Mouse (Mus musculus): ENCODE data around the gene Proser1. TPM values are rescaled to one million over a fixed set of nuclear protein-coding genes. Genes with fewer than 3 reads are reported as not detected.

The Proser1 gene
- polyA plus RNA-seq, 1 experiment from 2014 or later, result 13.5 TPM

GRCm38 (mm10) chr3:53474179-53474578, 10.7 kb downstream of the Proser1 start:
- H3K27ac ChIP-seq (ENCODE audit: low read depth, low read length), result no peak overlapping the region
- H3K9ac ChIP-seq (ENCODE audit: low read depth, low read length), result no peak overlapping the region
- H3K4me2 ChIP-seq (ENCODE audit: low read length), result no peak overlapping the region
- peaks cover 48% of the 10 kb centered on the region for H3K36me3 ChIP-seq (ENCODE audit: control insufficient read depth, insufficient read depth, low read length)
- H3K4me3 ChIP-seq (ENCODE audit: low read length), result no peak overlapping the region
- no peaks in the 10 kb centered on the region for H3K27me3 ChIP-seq (replicated peaks; ENCODE audit: control insufficient read depth, insufficient read depth, low read length)
- no peak for ATAC-seq
- H3K9me3 ChIP-seq (ENCODE audit: control insufficient read depth, low read length), result no peaks in the 10 kb centered on the region
- no peaks in the 10 kb centered on the region; the same call in 1 of the 2 replicates for H3K4me1 ChIP-seq (ENCODE audit: control insufficient read depth, insufficient read depth, low read depth, low read length)
- 64% methylated on average over 4 of the region's 4 CpGs for WGBS

DNA sequence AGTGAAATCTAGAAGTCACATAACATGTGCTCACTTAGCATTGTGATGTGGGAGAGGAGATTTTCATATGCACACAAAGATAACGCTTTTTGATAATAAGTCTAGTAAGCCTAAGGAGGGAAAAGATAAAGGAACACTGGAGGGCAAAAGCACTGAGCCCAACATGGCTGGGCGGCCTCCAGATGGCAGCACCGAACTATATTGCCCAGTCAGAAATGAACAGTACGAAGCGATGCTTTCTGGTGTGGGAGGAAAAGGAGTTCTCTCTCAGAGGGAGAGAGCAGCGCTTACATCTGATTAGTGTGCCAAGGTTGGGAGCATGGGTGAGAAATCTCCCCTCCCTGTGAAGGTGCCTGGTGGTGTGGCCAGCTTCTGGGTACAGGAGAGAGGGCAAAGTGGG, 12.4 kb downstream of the Proser1 start:
- Histone ChIP-seq H3K36me3 (ENCODE audit: control insufficient read depth, insufficient read depth, low read length) (peaks cover 55% of the 10 kb centered on the region), H3K4me1 (ENCODE audit: control insufficient read depth, insufficient read depth, low read depth, low read length) (no peaks in the 10 kb centered on the region), H3K9me3 (ENCODE audit: control insufficient read depth, low read length) (no peaks in the 10 kb centered on the region), H3K4me3 (ENCODE audit: low read length) (no peak overlapping the region), H3K27me3 (replicated peaks; ENCODE audit: control insufficient read depth, insufficient read depth, low read length) (no peaks in the 10 kb centered on the region), H3K9ac (ENCODE audit: low read depth, low read length) (no peak overlapping the region), H3K4me2 (ENCODE audit: low read length) (no peak overlapping the region), H3K27ac (ENCODE audit: low read depth, low read length) (no peak overlapping the region)
- ATAC-seq, result peak; percentile 70
- 52% methylated on average over 6 of the region's 6 CpGs for WGBS

- 78% methylated on average over 17 of the region's 17 CpGs for WGBS
- ATAC-seq, result peak; percentile 61; the same call in 1 of the 2 replicates
- Histone ChIP-seq H3K36me3 (ENCODE audit: control insufficient read depth, insufficient read depth, low read length) (peaks cover 56% of the 10 kb centered on the region), H3K27ac (ENCODE audit: low read depth, low read length) (no peak overlapping the region), H3K4me2 (ENCODE audit: low read length) (no peak overlapping the region), H3K4me1 (ENCODE audit: control insufficient read depth, insufficient read depth, low read depth, low read length) (no peaks in the 10 kb centered on the region), H3K27me3 (replicated peaks; ENCODE audit: control insufficient read depth, insufficient read depth, low read length) (no peaks in the 10 kb centered on the region), H3K4me3 (ENCODE audit: low read length) (no peak overlapping the region), H3K9ac (ENCODE audit: low read depth, low read length) (no peak overlapping the region), H3K9me3 (ENCODE audit: control insufficient read depth, low read length) (no peaks in the 10 kb centered on the region)
Measured at GRCm38 (mm10) chr3:53477468-53477867, 14.0 kb downstream of the Proser1 start.

DNA sequence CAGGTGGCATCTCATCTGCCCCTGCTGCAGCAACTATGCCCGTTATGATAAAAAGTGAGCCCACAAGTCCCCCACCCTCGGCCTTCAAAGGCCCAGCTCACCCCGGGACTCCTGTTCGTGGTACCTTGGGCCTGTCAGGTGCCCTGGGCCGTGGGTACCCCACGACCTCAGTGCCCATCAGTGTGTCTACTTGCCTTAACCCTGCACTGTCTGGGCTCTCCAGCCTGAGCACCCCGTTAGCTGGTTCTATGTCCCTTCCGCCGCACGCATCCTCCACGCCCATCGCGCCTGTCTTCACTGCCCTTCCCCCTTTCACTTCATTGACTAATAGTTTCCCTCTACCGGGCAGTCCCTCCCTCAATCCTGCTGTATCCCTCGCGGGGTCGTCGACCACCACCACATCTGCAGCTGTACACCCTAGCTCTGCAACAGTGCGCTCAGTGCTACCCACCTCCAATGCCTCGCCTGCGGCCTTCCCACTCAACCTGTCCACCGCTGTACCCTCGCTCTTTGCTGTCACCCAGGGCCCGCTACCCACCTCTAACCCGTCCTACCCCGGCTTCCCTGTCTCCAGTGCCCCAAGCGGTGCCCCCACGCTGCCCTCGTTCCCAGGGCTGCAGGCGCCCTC, 15.1 kb downstream of the Proser1 start:
- Histone ChIP-seq H3K27me3 (replicated peaks; ENCODE audit: control insufficient read depth, insufficient read depth, low read length) (no peaks in the 10 kb centered on the region), H3K36me3 (ENCODE audit: control insufficient read depth, insufficient read depth, low read length) (peaks cover 47% of the 10 kb centered on the region), H3K9me3 (ENCODE audit: control insufficient read depth, low read length) (no peaks in the 10 kb centered on the region), H3K4me1 (ENCODE audit: control insufficient read depth, insufficient read depth, low read depth, low read length) (no peaks in the 10 kb centered on the region), H3K9ac (ENCODE audit: low read depth, low read length) (no peak overlapping the region), H3K4me2 (ENCODE audit: low read length) (no peak overlapping the region), H3K27ac (ENCODE audit: low read depth, low read length) (no peak overlapping the region), H3K4me3 (ENCODE audit: low read length) (no peak overlapping the region)
- 0 out of 2 replicates have a peak, but pooled peaks have one; percentile 21 for ATAC-seq
- WGBS, result 97% methylated on average over 30 of the region's 30 CpGs

GRCm38 (mm10) chr3:53483414-53484059, 20.1 kb downstream of the Proser1 start:
- H3K9ac ChIP-seq (ENCODE audit: low read depth, low read length), result no peak overlapping the region
- WGBS, result 93% methylated on average over 8 of the region's 8 CpGs

GRCm38 (mm10) chr3:53486561-53486960, 23.1 kb downstream of the Proser1 start:
- ATAC-seq, result no peak
- H3K9ac ChIP-seq (ENCODE audit: low read depth, low read length), result no peak overlapping the region
- 81% methylated on average over 10 of the region's 10 CpGs for WGBS

More at GRCm38 (mm10) chr3:53483414-53484059, 20.1 kb downstream of the Proser1 start:
- no peak overlapping the region for H3K27ac ChIP-seq (ENCODE audit: low read depth, low read length)
- H3K27me3 ChIP-seq (replicated peaks; ENCODE audit: control insufficient read depth, insufficient read depth, low read length), result no peaks in the 10 kb centered on the region
- H3K4me1 ChIP-seq (ENCODE audit: control insufficient read depth, insufficient read depth, low read depth, low read length), result no peaks in the 10 kb centered on the region
- H3K9me3 ChIP-seq (ENCODE audit: control insufficient read depth, low read length), result no peaks in the 10 kb centered on the region
- H3K36me3 ChIP-seq (ENCODE audit: control insufficient read depth, insufficient read depth, low read length), result peaks cover 24% of the 10 kb centered on the region
- ATAC-seq, result no peak
- H3K4me2 ChIP-seq (ENCODE audit: low read length), result no peak overlapping the region
- H3K4me3 ChIP-seq (ENCODE audit: low read length), result no peak overlapping the region

GRCm38 (mm10) chr3:53486996-53487576, 23.6 kb downstream of the Proser1 start:
- ATAC-seq, result no peak
- H3K27ac ChIP-seq (ENCODE audit: low read depth, low read length), result no peak overlapping the region
- no peak overlapping the region for H3K4me3 ChIP-seq (ENCODE audit: low read length)
- no peaks in the 10 kb centered on the region for H3K9me3 ChIP-seq (ENCODE audit: control insufficient read depth, low read length)
- H3K9ac ChIP-seq (ENCODE audit: low read depth, low read length), result no peak overlapping the region
- H3K36me3 ChIP-seq (ENCODE audit: control insufficient read depth, insufficient read depth, low read length), result 0 out of 2 replicates have a peak, but pooled peaks cover 3% of the 10 kb centered on the region
- 84% methylated on average over 9 of the region's 9 CpGs for WGBS
- H3K4me2 ChIP-seq (ENCODE audit: low read length), result no peak overlapping the region
- no peaks in the 10 kb centered on the region for H3K4me1 ChIP-seq (ENCODE audit: control insufficient read depth, insufficient read depth, low read depth, low read length)
- H3K27me3 ChIP-seq (replicated peaks; ENCODE audit: control insufficient read depth, insufficient read depth, low read length), result no peaks in the 10 kb centered on the region

More at GRCm38 (mm10) chr3:53486561-53486960, 23.1 kb downstream of the Proser1 start:
- Histone ChIP-seq H3K27ac (ENCODE audit: low read depth, low read length) (no peak overlapping the region), H3K36me3 (ENCODE audit: control insufficient read depth, insufficient read depth, low read length) (0 out of 2 replicates have a peak, but pooled peaks cover 6% of the 10 kb centered on the region), H3K4me1 (ENCODE audit: control insufficient read depth, insufficient read depth, low read depth, low read length) (no peaks in the 10 kb centered on the region), H3K9me3 (ENCODE audit: control insufficient read depth, low read length) (no peaks in the 10 kb centered on the region), H3K27me3 (replicated peaks; ENCODE audit: control insufficient read depth, insufficient read depth, low read length) (no peaks in the 10 kb centered on the region), H3K4me3 (ENCODE audit: low read length) (no peak overlapping the region), H3K4me2 (ENCODE audit: low read length) (no peak overlapping the region)

DNA sequence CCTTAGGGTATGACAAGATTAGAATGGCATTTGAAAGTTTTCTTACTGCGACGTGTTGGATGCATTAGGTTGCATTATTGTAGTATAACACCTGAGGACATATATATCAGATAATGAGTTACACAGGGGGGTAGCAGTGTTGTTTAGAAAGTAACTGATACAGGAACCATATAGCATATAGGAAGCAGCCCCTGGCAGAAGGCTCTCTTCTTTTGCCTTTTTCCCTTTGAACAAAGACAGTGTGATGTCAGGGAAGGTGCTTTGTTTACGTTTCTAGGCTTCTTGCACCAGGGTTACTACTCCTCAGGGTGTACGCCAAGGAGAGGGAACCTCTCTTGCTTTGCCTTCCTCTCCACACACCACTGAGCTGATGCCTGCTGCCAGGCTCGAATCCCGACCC, 24.9 kb downstream of the Proser1 start, which contains the start of gene Stoml3:
Gene Stoml3 (plus strand): TSS at position 301 of the 400 bp plus-strand sequence.
- WGBS, result 74% methylated on average over 6 of the region's 6 CpGs
- Histone ChIP-seq H3K27me3 (replicated peaks; ENCODE audit: control insufficient read depth, insufficient read depth, low read length) (no peaks in the 10 kb centered on the region), H3K9ac (ENCODE audit: low read depth, low read length) (no peak within 1 kb of the TSS), H3K36me3 (ENCODE audit: control insufficient read depth, insufficient read depth, low read length) (no peaks in the 10 kb centered on the region), H3K4me3 (ENCODE audit: low read length) (no peak within 1 kb of the TSS), H3K27ac (ENCODE audit: low read depth, low read length) (no peak within 1 kb of the TSS), H3K9me3 (ENCODE audit: control insufficient read depth, low read length) (no peaks in the 10 kb centered on the region), H3K4me2 (ENCODE audit: low read length) (no peak within 1 kb of the TSS), H3K4me1 (ENCODE audit: control insufficient read depth, insufficient read depth, low read depth, low read length) (no peaks in the 10 kb centered on the region)
- ATAC-seq, result no peak

- WGBS, result 89% methylated on average over 6 of the region's 6 CpGs
- ATAC-seq, result no peak
Measured at GRCm38 (mm10) chr3:53498351-53498905, 35.0 kb downstream of the Proser1 start.

More at GRCm38 (mm10) chr3:53498351-53498905, 35.0 kb downstream of the Proser1 start:
- Histone ChIP-seq H3K4me3 (ENCODE audit: low read length) (no peak overlapping the region), H3K27ac (ENCODE audit: low read depth, low read length) (no peak overlapping the region), H3K9ac (ENCODE audit: low read depth, low read length) (no peak overlapping the region), H3K36me3 (ENCODE audit: control insufficient read depth, insufficient read depth, low read length) (no peaks in the 10 kb centered on the region), H3K4me2 (ENCODE audit: low read length) (no peak overlapping the region), H3K4me1 (ENCODE audit: control insufficient read depth, insufficient read depth, low read depth, low read length) (no peaks in the 10 kb centered on the region), H3K9me3 (ENCODE audit: control insufficient read depth, low read length) (no peaks in the 10 kb centered on the region), H3K27me3 (replicated peaks; ENCODE audit: control insufficient read depth, insufficient read depth, low read length) (no peaks in the 10 kb centered on the region)
